Mouse (Mus musculus) cerebellum, postnatal 4 days (tissue): ENCODE measurements around the gene Rxfp4.

Experiments
- DNase-seq, 2 experiments: peaks; one replicate each; pipeline ENCODE4 v3.0.0; 2022; ENCODE audit warnings: low spot score in 2 of 2, mixed read lengths in 1 of 2

The Rxfp4 gene

GRCm38 (mm10) chr3:88628766-88629165 is 24.2 kb downstream of the Rxfp4 start:
- no peak for DNase-seq

- no peak for DNase-seq
Observed at GRCm38 (mm10) chr3:88627535-88627934, 25.4 kb downstream of the Rxfp4 start.

GRCm38 (mm10) chr3:88627114-88627513 is 25.8 kb downstream of the Rxfp4 start:
- DNase-seq: no peak

GRCm38 (mm10) chr3:88626316-88626715 is 26.6 kb downstream of the Rxfp4 start:
- no peak for DNase-seq

DNA sequence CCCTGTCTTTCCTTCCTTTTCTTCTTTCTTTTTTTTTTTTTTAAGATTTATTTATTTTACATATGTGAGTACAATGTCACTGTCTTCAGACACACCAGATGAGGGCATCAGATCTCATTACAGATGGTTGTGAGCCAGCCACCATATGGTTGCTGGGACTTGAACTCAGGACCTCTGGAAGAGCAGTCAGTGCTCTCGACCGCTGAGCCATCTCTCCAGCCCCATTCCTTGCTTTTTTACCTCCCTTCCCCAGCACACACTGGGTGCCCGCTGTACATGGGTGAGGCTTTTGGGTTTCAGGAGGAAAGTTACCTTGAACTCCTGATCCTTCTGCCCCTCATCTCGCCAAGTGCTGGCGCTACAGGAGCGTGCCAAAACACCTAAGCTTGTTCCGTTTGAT is 27.4 kb downstream of the Rxfp4 start:
- no peak for DNase-seq

- DNase-seq: no peak
Observed at GRCm38 (mm10) chr3:88624951-88625350, 28.0 kb downstream of the Rxfp4 start.

DNA sequence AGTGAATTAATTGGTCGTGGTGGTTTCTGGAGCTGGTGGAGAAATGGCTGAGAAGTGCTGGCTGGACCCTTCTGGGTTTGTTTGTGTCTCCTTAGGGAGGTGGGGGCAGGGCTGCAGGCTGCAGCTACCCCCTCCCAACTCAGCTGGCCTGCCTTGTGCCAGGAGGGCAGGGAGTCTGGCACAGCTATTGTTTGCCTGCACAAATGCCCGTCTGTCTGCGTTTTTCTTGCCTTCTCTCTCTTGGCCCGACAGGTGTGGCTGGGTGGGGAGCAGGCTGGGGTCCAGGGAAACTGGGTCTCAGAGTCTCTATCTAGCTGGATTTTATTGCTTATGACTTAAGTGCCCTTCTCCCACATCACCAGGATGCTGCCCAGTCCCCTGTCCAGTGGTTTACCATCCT is 28.6 kb downstream of the Rxfp4 start:
- DNase-seq: peak in 1 of 2 experiments; percentile 65

DNA sequence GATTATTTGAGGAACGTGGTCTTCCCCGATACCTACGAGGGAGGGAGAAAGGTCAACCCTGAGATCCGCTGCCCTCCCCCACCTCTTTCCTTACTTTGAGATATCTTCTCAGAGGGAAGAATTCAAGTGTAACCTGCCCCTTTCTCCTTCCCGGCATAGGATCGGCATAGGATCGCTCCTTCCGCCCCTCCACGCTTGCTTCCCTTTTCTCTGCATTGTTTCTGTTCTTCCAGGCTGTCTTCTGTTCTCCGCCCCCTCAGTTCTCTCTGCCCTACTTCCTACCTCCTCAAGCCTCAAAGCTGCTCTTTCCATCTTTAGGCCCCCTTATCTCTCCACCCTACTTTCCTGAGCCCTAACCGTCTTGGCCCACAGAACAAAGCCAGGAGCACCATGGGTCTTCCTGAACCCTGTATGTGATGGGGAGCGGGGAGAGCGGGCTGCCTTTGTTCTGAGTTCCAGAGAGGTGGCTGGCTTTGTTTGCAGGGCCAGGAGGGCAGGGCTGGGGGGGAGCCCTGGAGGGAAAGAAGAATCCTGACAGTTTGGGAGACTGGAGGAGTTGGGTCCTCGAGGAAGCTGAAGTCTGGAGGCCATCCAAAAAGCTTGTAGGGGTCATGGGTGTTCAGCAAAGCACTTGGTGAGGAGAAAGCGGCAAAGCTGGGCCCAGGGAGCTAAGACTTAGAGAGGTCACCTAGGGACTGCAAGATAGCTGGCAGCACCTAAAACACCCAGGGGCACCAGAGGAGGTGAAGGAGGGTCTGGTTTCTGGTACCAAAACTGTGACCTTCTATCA is 29.4 kb downstream of the Rxfp4 start:
- peak in 1 of 2 experiments; percentile 30 for DNase-seq

DNA sequence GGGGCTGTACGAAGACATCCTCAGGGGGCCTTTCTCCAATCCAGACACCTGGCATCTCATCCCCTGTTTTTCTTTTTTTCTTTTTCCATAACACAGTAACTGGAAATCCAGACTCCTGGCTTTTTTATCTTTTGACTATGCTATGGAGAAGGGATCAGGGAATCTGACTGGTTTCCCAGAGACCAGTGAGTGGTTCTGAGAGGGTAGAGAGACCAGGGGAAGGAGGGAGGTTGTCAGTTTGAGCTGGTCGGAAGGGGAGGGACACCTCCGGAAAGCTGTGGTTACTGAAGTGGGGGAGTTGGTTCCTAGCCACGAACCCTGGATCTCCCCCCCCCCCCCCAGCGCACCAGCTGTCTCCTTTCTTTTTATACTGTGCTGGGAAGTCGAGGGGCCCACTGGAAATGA is 30.0 kb downstream of the Rxfp4 start:
- peak in 1 of 2 experiments; percentile 43 for DNase-seq

- peak in 1 of 2 experiments; percentile 53 for DNase-seq
Observed at GRCm38 (mm10) chr3:88622113-88622940, 30.6 kb downstream of the Rxfp4 start.

DNA sequence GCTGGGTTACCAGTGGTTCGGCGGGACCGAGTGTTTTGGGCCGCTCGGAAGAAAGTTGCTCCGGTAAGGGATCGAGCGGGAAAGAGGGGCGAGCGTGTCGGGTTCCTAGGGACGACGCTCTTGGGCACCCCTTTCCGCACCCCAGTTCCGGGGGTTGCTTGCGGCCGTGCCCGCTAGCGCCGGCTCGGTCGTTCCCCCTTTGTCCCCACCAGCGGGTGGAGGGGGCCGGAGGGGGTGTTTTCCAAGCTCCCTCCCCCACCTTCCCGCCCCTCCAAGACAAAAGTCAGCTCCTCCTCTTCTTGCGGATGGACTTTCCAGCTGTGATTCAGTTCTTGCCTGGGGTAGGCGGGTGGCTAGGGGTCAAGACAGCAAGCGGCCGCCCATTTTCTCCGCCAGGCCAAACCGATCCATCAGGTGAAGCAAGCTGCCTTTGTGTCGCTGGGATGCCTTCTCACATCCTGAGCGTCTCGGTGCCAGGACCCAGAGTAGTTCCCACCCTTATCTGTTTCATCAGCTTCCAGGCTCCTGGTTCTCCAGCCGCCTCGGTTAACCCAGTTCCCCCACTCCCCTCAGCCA is 31.3 kb downstream of the Rxfp4 start:
- DNase-seq: peak in 1 of 2 experiments; percentile 49

GRCm38 (mm10) chr3:88620992-88621536 is 31.9 kb downstream of the Rxfp4 start:
- peak; percentile 49 to 63 for DNase-seq

- DNase-seq: no peak
Observed at GRCm38 (mm10) chr3:88620146-88620991, 32.6 kb downstream of the Rxfp4 start.

DNA sequence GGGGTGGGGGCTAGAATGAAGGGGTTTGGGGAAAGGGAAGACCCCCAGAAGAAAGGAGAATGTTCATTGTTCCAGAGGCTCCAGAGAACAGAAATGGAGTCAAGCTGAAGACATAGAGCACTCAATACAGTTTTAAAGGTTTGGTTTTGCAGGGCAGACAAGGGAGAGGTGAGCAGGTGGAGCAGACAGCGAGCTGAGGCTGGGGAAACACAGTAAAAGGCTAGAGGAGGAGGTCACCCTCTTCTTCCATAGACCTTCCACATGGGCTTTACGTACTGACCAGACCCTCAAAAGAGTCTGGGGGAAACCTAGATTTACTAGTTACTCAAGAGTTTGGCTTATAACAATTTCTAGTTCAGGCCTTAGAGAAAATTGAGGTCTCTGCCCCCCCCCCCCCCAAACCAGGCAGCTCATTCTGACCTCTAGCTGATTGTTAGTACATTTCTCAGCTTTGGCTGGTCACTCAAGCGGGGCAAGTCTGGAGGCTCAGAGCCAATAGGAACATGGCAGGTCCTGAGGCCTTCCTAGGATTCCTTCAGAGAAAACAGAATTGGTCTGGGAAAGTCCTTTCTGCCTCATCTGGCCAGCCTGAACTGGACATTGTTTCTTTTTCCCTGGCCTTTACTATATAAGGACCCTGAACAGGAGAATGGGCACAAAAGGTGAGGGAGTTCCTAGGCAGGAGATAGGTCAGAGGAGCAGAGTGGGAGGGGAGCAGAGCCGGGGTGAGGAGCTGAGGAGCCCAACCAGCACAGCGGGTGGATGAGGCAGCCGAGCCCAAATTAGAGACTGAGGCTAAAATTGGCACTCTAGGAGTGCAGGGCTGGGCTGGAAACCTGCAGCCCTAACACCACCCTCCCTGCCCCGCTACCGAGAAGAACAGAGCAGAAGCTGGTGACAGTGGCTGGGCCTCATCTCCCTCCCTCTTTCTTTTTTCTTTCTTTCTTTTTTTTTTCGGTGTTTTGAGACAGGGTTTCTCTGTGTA is 33.5 kb downstream of the Rxfp4 start:
- no peak for DNase-seq

DNA sequence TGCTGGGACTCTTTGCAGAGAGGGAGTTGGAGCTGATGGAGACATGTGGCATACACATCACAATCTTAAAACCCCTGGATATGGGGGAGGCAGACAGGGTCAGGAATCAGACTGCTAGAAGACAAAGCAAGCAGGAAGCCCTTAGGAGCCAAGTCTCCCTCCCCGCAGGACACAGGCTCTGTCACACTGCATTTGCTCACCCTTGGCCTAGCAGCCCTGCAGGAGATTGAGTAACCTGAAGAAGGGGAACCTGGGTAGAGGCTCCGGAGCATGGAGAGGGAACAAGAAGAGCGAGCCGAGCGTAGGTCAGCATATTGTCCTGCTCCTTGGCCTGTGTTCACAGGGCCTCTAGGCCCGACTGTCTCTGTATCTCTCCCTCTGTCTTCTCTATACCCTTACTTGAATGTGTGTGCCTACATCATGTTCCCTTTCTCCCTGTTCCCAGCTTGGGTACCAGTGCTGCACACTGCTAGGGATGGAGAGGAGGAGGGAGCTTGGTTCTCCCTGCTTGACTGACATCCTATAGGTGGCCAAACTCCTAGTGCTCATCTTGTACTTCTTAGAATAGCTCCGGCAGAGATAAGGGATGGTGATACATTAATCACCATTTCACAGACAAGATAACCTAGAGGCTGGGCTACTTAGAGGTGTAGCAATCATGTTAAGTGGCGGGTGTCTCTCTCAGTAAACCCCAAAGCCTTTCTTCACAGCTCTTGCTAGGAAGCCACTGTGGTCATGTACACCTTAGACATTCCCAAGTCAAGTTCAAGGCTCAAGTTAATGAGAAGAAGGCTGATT is 34.7 kb downstream of the Rxfp4 start:
- DNase-seq: no peak

DNA sequence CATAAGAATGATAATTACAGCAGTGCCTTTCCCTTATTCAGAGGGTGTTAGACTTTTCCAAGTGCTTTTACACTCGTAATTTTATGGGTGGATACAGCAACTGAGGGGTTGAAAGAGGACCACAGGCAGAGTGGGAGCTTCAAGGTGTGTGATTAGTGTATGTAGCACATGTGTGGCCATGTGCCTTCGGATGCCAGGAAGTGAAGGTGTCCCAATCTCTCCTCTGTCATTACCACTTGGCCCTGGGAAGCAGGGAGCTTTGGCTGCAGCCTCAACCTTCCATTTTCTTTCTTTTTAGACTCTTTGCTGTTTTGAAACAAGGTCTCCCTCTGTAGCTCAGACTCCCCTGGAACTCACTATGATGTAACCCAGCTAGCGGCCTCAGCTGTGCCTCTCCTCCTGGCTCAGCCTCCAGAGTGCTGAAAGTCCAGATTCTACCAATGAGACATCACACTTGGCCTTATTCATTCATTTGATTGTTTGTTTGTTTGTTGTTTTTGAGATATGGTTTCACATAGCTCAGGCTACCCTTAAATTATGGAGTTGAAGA is 35.9 kb downstream of the Rxfp4 start:
- DNase-seq: no peak

DNA sequence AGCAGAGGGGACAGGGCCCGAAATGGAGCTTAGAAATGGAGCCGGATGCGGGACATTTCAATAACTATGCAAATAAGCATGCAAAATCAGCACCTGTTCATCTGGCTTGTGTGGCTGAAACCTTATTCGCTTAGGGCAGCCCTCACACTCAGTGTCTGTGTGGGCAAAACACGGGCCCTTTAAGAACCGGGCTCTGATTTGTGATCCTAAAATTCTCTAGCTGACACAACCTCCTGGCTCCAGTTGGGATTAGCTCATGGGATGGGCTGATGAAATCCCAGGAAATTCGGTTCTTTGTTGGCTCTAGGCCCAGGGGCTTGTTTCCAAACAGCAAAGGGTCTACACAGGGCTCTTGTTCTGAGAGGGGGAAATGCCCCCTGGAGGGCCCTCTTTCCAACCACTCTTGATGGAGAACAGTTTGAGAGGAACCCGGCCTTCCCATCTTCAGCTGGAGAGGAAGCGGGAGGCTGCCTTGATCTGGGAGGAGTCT is 37.0 kb downstream of the Rxfp4 start:
- no peak for DNase-seq

- DNase-seq: no peak
Observed at GRCm38 (mm10) chr3:88615117-88615516, 37.8 kb downstream of the Rxfp4 start.

- DNase-seq: no peak
Observed at GRCm38 (mm10) chr3:88614418-88614817, 38.5 kb downstream of the Rxfp4 start.
